Mouse (Mus musculus): ENCODE measurements at regions not wholly inside any gene's neighbourhood (a gene's known extent, or its start where the extent isn't known, plus 50 kb on each side); places are given as distances from the start of the nearest gene placed in this dataset.

DNA sequence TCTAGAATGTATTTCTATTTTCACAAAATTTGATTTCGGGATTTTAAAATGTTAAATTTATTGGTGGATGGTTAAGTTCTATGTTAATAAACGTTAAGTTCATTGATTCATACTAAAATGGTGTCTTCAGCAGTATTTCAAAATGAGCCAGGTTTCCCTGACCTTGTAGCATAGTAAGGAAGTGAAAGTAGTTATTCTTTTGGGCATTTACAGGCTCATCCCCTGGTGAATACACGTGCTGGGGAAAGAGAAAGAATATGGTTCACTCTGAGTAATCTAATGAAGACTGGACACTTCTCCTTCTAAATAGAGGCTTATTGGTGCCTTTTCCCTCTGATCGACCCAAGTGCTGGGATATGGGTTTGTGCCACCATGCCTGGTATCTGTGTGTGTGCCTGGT, 281.1 kb downstream of the Lipi start:
- no peak for DNase-seq (ENCODE audit: low spot score in 2 of 2)

GRCm38 (mm10) chr16:75297416-75297815, 288.4 kb downstream of the Lipi start:
- no peak for DNase-seq (ENCODE audit: low spot score in 2 of 2)

GRCm38 (mm10) chr16:75292736-75293428, 293.0 kb downstream of the Lipi start:
- DNase-seq (ENCODE audit: low spot score in 2 of 2) = no peak

DNA sequence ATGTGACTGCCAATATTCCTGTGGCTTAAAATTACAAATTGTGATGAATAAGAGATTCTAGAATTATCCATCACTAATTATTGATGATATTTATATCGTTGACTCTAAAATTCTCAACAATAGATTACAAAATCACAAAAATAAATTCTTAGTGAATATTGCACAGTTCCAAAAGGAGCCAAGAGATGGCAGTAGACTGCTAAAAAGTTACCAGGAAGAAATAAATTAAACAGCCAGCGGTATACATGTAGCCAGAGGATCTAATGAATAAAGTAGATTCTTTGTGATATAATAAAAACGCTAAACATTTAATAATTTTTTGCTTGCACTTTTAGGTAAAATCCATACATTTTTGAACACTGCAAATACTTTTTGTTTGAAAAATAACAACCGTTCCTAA, 294.7 kb downstream of the Lipi start:
- no peak for DNase-seq (ENCODE audit: low spot score in 2 of 2)

DNA sequence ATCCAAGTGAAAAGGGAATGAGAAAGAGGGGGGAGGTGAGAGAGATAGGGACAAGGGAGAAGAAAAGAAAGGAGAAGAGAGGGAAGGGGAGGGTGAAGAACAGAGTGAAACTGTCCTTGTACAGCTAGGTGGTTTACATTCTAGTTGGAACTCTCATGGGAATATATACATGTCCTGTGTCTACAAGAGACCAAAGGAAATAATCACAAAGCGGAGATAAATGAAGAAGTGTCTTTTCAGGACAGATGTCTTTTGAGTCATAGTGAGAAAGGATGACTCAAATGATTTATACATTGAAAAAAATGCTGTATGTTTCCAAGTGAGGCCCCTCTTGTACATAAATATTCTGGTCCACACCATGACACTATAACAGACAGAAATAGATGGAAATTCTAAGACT, 298.7 kb downstream of the Lipi start:
- no peak for DNase-seq (ENCODE audit: low spot score in 2 of 2)

DNA sequence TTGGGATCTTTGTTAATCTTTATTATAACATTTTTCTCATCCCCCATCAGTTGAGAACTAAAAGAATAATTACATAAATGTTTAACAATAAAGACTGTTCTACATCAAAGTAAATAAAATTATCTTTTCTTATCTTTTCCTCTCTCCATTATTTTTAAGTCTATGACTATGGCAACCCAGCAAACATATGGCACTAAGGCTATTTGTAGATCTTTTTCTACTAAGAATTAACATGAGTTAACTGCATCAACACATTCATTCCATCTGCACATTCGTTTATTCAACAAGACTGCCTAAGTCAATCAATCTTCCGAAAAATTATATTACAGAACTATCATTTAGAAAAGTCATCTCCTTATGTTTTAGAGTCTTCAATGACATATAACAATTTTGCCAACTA, 300.1 kb downstream of the Lipi start:
- no peak for DNase-seq (ENCODE audit: low spot score in 2 of 2)

GRCm38 (mm10) chr16:75263903-75264302, 322.0 kb downstream of the Lipi start:
- no peak for DNase-seq (ENCODE audit: low spot score in 2 of 2)

DNA sequence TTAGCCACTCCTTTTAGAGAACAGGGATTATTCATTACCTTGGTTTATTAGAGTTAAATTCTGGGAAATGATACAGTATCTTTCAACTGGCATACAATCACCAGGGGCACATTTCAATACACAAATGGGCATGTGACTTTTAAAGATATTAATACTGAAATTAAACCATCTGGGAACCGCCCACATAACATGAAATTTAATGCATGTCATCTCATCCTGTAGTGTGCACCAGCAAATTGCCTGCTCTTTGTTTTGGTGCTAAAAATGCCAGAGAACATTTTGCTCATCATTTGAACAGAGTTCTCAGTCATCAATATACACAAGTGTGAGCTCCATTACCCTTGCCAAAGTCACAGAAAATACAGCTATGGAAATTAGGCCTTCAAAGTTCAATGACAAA, 330.9 kb downstream of the Lipi start:
- DNase-seq (ENCODE audit: low spot score in 2 of 2) = no peak

- DNase-seq (ENCODE audit: low spot score in 2 of 2) = no peak
Observed at GRCm38 (mm10) chr16:75249170-75249569, 336.7 kb downstream of the Lipi start.

DNA sequence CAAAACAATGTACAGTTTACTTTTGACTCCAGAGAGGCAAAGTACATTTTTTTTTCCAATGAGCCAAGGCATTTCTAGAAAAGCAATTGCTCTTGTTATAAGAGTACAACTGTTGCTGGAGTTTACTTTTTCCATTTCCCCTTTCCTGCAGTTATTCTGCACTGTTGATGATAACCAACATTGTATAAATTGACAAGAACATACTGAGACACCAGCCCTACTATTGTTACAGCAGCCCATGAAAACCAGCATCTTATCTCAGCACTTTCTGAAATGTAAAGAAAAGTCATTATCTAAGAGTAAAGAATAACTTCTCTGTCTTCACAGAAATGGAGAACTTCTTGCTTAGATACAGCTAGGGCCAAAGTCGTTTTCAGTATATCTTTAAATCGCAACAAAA, 345.5 kb downstream of the Lipi start:
- no peak for DNase-seq (ENCODE audit: low spot score in 2 of 2)

GRCm38 (mm10) chr16:75232133-75232532, 353.7 kb downstream of the Lipi start:
- DNase-seq (ENCODE audit: low spot score in 2 of 2) = no peak

- no peak for DNase-seq (ENCODE audit: low spot score in 2 of 2)
Observed at GRCm38 (mm10) chr16:75193404-75193803, 392.5 kb downstream of the Lipi start.

GRCm38 (mm10) chr16:75190316-75190715, 395.5 kb downstream of the Lipi start:
- DNase-seq (ENCODE audit: low spot score in 2 of 2) = no peak

GRCm38 (mm10) chr16:75166040-75166439, 419.8 kb downstream of the Lipi start:
- DNase-seq (ENCODE audit: low spot score in 2 of 2) = no peak

- DNase-seq (ENCODE audit: low spot score in 2 of 2) = no peak
Observed at GRCm38 (mm10) chr16:75164969-75165726, 420.7 kb downstream of the Lipi start.

DNA sequence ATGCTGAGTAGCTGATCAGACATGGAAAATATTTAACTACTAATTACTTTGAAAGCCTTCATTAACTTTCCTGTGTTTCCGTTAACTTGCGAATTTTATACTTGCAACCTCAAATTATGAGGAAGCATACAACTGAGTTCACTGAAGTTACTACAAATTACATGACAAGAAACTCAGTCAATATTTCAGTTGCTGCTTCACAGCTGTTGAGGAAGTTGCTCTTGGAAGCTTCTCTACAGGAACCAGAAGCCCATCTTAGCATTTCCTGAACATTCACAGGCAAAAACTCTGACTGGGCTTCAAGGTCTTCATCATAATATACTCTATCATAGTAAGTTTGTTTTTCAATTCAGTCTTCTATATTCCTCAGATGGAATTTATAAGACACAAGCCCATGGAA, 426.1 kb downstream of the Lipi start:
- DNase-seq (ENCODE audit: low spot score in 2 of 2) = no peak

GRCm38 (mm10) chr16:75155441-75156038, 430.3 kb downstream of the Lipi start:
- no peak for DNase-seq (ENCODE audit: low spot score in 2 of 2)

Data from layer of hippocampus, postnatal 10 days (tissue).